13 mouse cellular contexts compared by ENCODE assay signal in the genomic region with DNA sequence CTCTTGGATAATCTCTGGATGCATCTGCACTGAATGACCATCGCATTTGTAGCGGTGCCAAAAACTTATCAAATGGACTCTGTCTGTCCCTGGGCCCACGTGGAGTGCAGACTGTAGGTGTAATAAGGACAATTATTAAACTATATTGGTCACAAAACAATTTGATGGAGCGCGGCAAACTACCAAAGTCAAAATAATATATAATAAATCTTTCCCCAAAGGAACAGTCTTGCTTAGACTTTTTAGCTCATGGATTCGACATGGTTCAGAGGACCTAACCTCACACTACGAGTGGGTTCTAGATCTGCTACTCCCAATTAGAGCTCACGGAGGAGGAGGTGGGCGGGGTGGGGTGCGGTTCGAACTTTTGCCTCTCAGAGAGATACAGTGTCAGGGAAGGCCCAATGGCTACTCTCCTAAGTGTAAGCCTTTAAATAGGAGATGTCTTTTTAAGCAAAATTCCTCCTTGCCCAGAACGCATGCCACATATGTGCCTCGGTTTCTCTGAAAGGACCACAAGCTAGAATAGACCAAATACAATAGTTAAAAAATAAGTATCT. TPM values are rescaled to one million over a fixed set of nuclear protein-coding genes. Genes with fewer than 3 reads are reported as not detected.
DNase-seq lines count a peak whose midpoint lies in the region; ATAC-seq lines count a peak whose summit lies in the region.
"Had no signal": no experiment of that assay in that cellular context is flagged by ENCODE, and none has a peak within 500 bp of the region (broad histone marks: within the 10 kb centered on the region; RNA-seq: fewer than 3 reads in every experiment).

No protein-coding gene starts in this region.

- intact Hi-C loops in heart, postnatal 14 days (cut with DNase I), result no loop called here

- H3K27me3 ChIP-seq in heart, embryonic 11.5 days (ENCODE audit: control insufficient read depth, insufficient read depth, low read length), result peaks cover 94% of the 10 kb centered on the region
- peaks cover 54% of the 10 kb centered on the region for H3K27me3 ChIP-seq in forebrain, embryonic 15.5 days
- peaks cover 79% of the 10 kb centered on the region for H3K27me3 ChIP-seq in midbrain, embryonic 11.5 days (ENCODE audit: control insufficient read depth, insufficient read depth, low read length)

- H3K9ac ChIP-seq in heart, embryonic 11.5 days (ENCODE audit: low read depth, low read length), result no peak overlapping the region
- H3K9ac ChIP-seq in forebrain, embryonic 15.5 days (replicated peaks), result no peak overlapping the region
- H3K9ac ChIP-seq in midbrain, embryonic 11.5 days (ENCODE audit: low read length), result peak overlapping the region; percentile 39

- ATAC-seq in heart, embryonic 11.5 days (replicated peaks; ENCODE audit: insufficient number of reproducible peaks, low FRiP score, low TSS enrichment), result no peak
- no peak for ATAC-seq in forebrain, embryonic 15.5 days (replicated peaks)
- no peak for ATAC-seq in midbrain, embryonic 11.5 days (ENCODE audit: low FRiP score)

- no peaks in the 10 kb centered on the region for H3K9me3 ChIP-seq in heart, embryonic 11.5 days (replicated peaks; ENCODE audit: control insufficient read depth, low read length)
- H3K9me3 ChIP-seq in forebrain, embryonic 15.5 days, result no peaks in the 10 kb centered on the region
- H3K9me3 ChIP-seq in midbrain, embryonic 11.5 days (ENCODE audit: control insufficient read depth, low read length), result no peaks in the 10 kb centered on the region

- DNase-seq in heart, postnatal 14 days, result no peak
- peak; percentile 17 for DNase-seq in MEL-GATA-1-ER (ENCODE audit: extremely low read depth, low read depth)
- DNase-seq in midbrain, embryonic 11.5 days (ENCODE audit: low spot score, missing footprints), result peak; percentile 92
- no peak for DNase-seq in urinary bladder, postnatal 36 days (ENCODE audit: low spot score in 2 of 2)
- no peak for DNase-seq in kidney, adult 11 months
- DNase-seq in urinary bladder, adult 18-20 months (ENCODE audit: low spot score in 2 of 2), result no peak
- DNase-seq: adrenal gland, postnatal 25 days; thymus, adult 2 months had no signal

- peak overlapping the region; percentile 57 for H3K4me3 ChIP-seq in heart, embryonic 11.5 days (ENCODE audit: low read depth, low read length)
- peak overlapping the region; percentile 51 for H3K4me3 ChIP-seq in forebrain, embryonic 15.5 days
- H3K4me3 ChIP-seq in midbrain, embryonic 11.5 days (ENCODE audit: low read depth, low read length), result peak overlapping the region; percentile 70
- H3K4me3 ChIP-seq: erythroblast, embryonic 14.5 days had no signal

- peaks cover 16% of the 10 kb centered on the region; the same call in 1 of the 2 replicates for H3K4me1 ChIP-seq in heart, embryonic 11.5 days (ENCODE audit: control insufficient read depth, insufficient read depth, low read length)
- H3K4me1 ChIP-seq in forebrain, embryonic 15.5 days, result peaks cover 28% of the 10 kb centered on the region
- peaks cover 14% of the 10 kb centered on the region for H3K4me1 ChIP-seq in midbrain, embryonic 11.5 days (ENCODE audit: control insufficient read depth, insufficient read depth, low read length)

- H3K27ac ChIP-seq in heart, embryonic 11.5 days (ENCODE audit: low read depth, low read length), result no peak overlapping the region
- peak overlapping the region; percentile 91; the same call in 1 of the 2 replicates for H3K27ac ChIP-seq in forebrain, embryonic 15.5 days (replicated peaks)
- no peak overlapping the region; the same call in 1 of the 2 replicates for H3K27ac ChIP-seq in midbrain, embryonic 11.5 days (ENCODE audit: low read depth, low read length)

- H3K36me3 ChIP-seq in heart, embryonic 11.5 days (ENCODE audit: control insufficient read depth, insufficient read depth, low read length), result no peaks in the 10 kb centered on the region
- no peaks in the 10 kb centered on the region for H3K36me3 ChIP-seq in forebrain, embryonic 15.5 days
- no peaks in the 10 kb centered on the region for H3K36me3 ChIP-seq in midbrain, embryonic 11.5 days (ENCODE audit: control insufficient read depth, insufficient read depth, low read length)

- peak overlapping the region; percentile 96; the same call in 1 of the 2 replicates for H3K4me2 ChIP-seq in heart, embryonic 11.5 days
- peak overlapping the region; percentile 85 for H3K4me2 ChIP-seq in forebrain, embryonic 15.5 days (replicated peaks)
- peak overlapping the region; percentile 79 for H3K4me2 ChIP-seq in midbrain, embryonic 11.5 days

- WGBS in heart, embryonic 11.5 days (ENCODE audit: insufficient replicate concordance), result 28% methylated on average over 13 of the region's 13 CpGs
- WGBS in forebrain, embryonic 15.5 days, result 27% methylated on average over 13 of the region's 13 CpGs
- 24% methylated on average over 13 of the region's 13 CpGs for WGBS in midbrain, embryonic 11.5 days

RNA-seq across cellular contexts. Expression of gene Zic5, which starts 0.5 kb away (rescaled TPM):
- 0.16 TPM in 1 of 2 replicates, not detected in the other for polyA plus RNA-seq in heart, embryonic 11.5 days (2014; fragmentation: Nextera tagmentation; extraction: Ambion mirVana)
- not detected for total RNA-seq in heart, postnatal 14 days (2021)
- 14.2 and 15.2 TPM in 2 replicates for polyA plus RNA-seq in forebrain, embryonic 15.5 days (2015; fragmentation: Nextera tagmentation; extraction: Ambion mirVana)
- 14.6 and 15.8 TPM in 2 replicates for polyA plus RNA-seq in midbrain, embryonic 11.5 days (2014; fragmentation: Nextera tagmentation; extraction: Ambion mirVana)
- total RNA-seq: adrenal gland, postnatal 25 days had no signal
- polyA plus RNA-seq: intestine, embryonic 16.5 days; thymus, adult 2 months had no signal

RNA-seq across cellular contexts. Expression of gene Zic2, which starts 9.2 kb away (rescaled TPM):
- polyA plus RNA-seq in heart, embryonic 11.5 days (2014; fragmentation: Nextera tagmentation; extraction: Ambion mirVana), result 0.07 TPM in 1 of 2 replicates, not detected in the other
- total RNA-seq in heart, postnatal 14 days (2021), result under 1 TPM in 1 of 2 experiments, not detected in 1; 0.22 TPM
- polyA plus RNA-seq in forebrain, embryonic 15.5 days (2015; fragmentation: Nextera tagmentation; extraction: Ambion mirVana), result 8.4 and 9.3 TPM in 2 replicates
- 5.8 and 6.3 TPM in 2 replicates for polyA plus RNA-seq in midbrain, embryonic 11.5 days (2014; fragmentation: Nextera tagmentation; extraction: Ambion mirVana)
- total RNA-seq: adrenal gland, postnatal 25 days had no signal
- polyA plus RNA-seq: erythroblast, embryonic 14.5 days; intestine, embryonic 16.5 days; thymus, adult 2 months had no signal

RNA-seq across cellular contexts. Expression of gene Gm5089, which starts 15.1 kb away (rescaled TPM):
- not detected in 2 replicates for polyA plus RNA-seq in heart, embryonic 11.5 days (2014; fragmentation: Nextera tagmentation; extraction: Ambion mirVana)
- not detected for total RNA-seq in heart, postnatal 14 days (2021)
- polyA plus RNA-seq in forebrain, embryonic 15.5 days (2015; fragmentation: Nextera tagmentation; extraction: Ambion mirVana), result 0.74 and 0.75 TPM in 2 replicates
- polyA plus RNA-seq in midbrain, embryonic 11.5 days (2014; fragmentation: Nextera tagmentation; extraction: Ambion mirVana), result 0.62 and 0.64 TPM in 2 replicates
- total RNA-seq: adrenal gland, postnatal 25 days had no signal
- polyA plus RNA-seq: erythroblast, embryonic 14.5 days; intestine, embryonic 16.5 days; thymus, adult 2 months had no signal

RNA-seq across cellular contexts. Expression of gene Gm10837, which starts 24.4 kb away (rescaled TPM):
- 0.10 TPM in 1 of 2 replicates, not detected in the other for polyA plus RNA-seq in heart, embryonic 11.5 days (2014; fragmentation: Nextera tagmentation; extraction: Ambion mirVana)
- total RNA-seq in heart, postnatal 14 days (2021), result not detected
- 0.57 and 0.63 TPM in 2 replicates for polyA plus RNA-seq in forebrain, embryonic 15.5 days (2015; fragmentation: Nextera tagmentation; extraction: Ambion mirVana)
- 0.41 and 0.45 TPM in 2 replicates for polyA plus RNA-seq in midbrain, embryonic 11.5 days (2014; fragmentation: Nextera tagmentation; extraction: Ambion mirVana)
- total RNA-seq: adrenal gland, postnatal 25 days; left cerebral cortex, postnatal 10 days had no signal
- polyA plus RNA-seq: erythroblast, embryonic 14.5 days; intestine, embryonic 16.5 days; thymus, adult 2 months had no signal

Comparison
In these comparisons a context has a peak if more than half of its experiments do, and no peak if none do; other contexts are left out.
1. DNase-seq: peak in MEL-GATA-1-ER (single experiment) and midbrain, embryonic 11.5 days (single experiment); none in heart, postnatal 14 days (0 of 2), urinary bladder, postnatal 36 days (0 of 2), kidney, adult 11 months (single experiment) and urinary bladder, adult 18-20 months (0 of 2).
2. RNA of gene Zic5, which starts 0.5 kb away (polyA plus RNA-seq): 14.6 to 15.8 TPM in midbrain, embryonic 11.5 days and 14.2 to 15.2 TPM in forebrain, embryonic 15.5 days; 0.16 TPM in heart, embryonic 11.5 days; every median in the first group is over 10 times any median in the second.
3. Peak in every context shown above with its lines, with median percentiles within 50 percentile points of each other: H3K4me2 ChIP-seq and H3K4me3 ChIP-seq.